Mouse (Mus musculus) lung, postnatal 0 days (tissue): ENCODE results near the gene Mbnl3.

Source experiments
- CTCF ChIP-seq: IDR thresholded peaks from 2 replicates; pipeline ENCODE4 v1.5.1; 2016; ENCODE audit warnings: antibody characterized with exemption, mild to moderate bottlenecking
- EP300 ChIP-seq: IDR thresholded peaks from 2 replicates; pipeline ENCODE4 v1.6.1; 2016; ENCODE audit warnings: antibody characterized with exemption, mild to moderate bottlenecking, control low read depth

DNA sequence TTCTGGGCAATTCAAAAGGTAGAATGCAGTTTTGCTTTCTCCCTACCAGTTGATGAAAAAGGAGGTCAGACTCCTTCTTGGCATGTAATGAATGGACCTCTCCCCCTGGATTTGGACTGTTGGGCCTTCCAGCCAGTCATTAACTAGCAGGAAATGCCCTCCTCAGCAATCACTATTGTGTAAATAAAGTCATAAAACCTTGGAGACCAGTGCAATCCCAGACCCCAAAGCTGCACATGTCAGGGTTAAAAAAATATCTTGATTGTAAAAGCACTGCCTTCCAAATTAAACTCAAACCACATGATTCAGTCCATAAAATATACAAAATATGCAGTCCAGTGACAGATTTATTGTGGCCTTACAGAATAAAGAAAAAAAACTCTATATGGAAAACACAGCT lies 9.3 kb downstream of the Mbnl3 start:
- TF ChIP-seq EP300, result no peak
- TF ChIP-seq CTCF, result no peak
